Mouse (Mus musculus) frontal cortex, adult 2 months (tissue): ENCODE measurements at regions not wholly inside any gene's neighbourhood (a gene's known extent, or its start where the extent isn't known, plus 50 kb on each side); places are given as distances from the start of the nearest gene placed in this dataset.

Source experiments
- DNase-seq, 2 experiments: peaks; one replicate each; pipeline ENCODE4 v3.0.0; 2022; ENCODE audit warnings: low spot score in 1 of 2; ENCODE audit errors: extremely low spot score in 1 of 2

DNA sequence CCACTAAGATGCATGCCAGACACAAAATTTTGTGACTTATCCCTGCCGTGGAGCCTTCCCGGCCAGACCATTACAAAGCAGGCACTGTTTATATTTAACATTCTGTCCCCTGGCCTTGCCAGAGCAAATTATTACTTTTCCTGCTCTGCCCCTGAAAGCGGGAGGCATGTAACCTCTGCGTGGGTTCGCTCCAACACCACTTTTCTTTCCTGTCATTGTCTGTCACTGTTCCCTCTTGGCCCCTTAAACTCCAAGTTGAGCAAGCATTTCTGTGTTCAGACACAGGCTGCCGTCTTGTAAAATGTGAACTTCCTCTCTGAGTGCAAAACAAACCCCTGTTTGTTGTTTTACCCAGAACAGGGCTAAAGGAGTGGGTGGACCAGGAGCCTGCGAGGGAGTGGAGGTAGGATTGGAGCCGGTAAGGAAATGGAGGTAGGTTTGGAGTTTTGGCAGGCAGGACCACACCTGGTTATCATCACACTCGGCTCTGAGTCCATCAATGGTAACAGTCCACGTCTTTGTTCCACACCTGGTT is 124.2 kb upstream of the Ctnnb1 start:
- no peak for DNase-seq

- DNase-seq, result no peak
Observed at GRCm38 (mm10) chr9:120808741-120809425, 120.1 kb upstream of the Ctnnb1 start.

DNA sequence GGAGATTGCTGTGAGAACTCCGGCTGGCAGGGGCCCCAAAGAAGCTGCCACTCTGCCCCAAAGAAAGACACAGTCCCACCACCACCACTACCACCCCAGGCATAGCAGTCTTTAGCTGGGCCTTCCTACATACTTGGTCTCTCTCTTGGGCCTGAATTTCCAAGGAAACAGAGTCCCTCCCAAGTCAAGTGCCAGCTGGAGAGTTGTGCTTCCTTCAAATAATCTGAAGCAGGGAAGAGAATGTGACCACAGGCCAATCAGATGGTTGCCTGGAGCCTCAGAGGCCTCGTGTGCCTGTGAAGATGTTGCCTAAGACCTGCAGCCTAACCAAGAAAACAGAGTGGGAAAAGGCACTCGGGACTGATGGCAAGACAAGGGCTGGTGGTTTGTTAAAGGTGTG is 117.5 kb upstream of the Ctnnb1 start:
- DNase-seq, result no peak

DNA sequence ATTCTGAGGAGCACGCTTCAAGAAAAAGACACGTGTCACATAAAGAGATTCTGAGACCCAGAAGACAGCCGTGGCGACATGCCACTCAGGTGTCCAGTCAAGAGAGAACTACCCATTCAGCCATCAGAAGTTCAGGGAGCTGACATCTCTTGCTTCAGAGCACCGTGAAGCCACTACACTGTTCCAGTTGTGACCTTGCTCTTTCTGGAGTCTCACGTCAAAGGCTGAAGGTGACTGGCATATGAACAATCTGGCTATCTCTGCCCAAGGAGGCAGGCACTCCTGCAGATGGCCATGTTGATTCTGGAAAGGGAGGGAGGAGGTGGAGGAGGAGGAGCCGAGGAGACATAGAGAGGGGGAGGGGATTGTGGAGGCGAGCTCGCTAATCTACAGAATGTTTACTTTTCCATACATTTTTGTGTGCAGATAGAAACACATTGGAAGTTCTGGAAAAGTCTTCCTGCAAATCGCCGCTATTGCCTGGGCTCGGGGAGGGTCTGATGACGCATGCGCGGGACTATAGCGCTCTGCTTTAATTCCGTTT is 116.3 kb upstream of the Ctnnb1 start:
- DNase-seq, result no peak

DNA sequence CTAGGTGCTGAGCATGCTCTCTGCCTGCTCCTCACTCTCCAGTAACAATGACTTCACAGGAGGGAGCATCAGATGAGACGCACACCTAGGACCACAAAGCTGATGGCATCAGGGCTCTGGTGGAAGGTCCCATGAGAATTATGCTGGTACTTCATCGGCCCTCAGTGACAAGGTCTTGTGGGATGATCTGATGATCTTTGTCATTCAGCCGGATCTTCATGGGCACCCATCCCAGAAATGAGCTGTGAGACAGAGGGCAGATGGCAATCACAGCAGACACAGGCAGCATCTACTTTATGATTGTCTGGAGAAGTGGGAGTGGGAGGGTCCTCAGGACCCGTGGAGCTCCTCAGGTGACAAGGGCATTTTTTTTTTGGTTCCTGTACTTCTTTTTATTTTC is 114.7 kb upstream of the Ctnnb1 start:
- DNase-seq, result no peak

DNA sequence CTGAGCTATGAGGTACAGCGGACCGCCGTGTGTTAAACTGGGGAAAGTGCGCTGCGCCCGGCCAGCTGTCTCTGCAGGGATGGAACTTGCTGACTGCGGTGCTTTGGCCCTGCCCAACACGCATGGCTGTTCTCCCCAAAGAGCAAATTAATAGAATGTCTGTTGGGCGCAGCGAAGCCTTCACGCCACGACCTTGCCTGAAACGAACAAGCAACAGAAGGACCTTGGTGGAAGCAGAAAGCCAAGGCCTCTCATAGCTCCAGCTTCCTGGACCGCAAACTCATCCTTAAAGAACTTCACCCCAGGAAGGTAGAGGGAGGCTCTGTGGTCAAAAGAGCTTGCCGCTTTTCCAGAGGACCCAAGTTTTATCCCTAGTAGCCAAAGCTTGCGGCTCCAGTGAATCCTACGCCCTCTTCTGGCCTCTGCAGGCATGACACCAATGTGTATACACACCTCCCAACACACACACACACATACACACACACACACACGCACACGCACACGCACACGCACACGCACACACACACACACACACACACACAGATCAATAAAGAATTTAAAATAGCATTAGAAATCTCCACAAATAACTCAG is 110.2 kb upstream of the Ctnnb1 start:
- DNase-seq, result no peak

DNA sequence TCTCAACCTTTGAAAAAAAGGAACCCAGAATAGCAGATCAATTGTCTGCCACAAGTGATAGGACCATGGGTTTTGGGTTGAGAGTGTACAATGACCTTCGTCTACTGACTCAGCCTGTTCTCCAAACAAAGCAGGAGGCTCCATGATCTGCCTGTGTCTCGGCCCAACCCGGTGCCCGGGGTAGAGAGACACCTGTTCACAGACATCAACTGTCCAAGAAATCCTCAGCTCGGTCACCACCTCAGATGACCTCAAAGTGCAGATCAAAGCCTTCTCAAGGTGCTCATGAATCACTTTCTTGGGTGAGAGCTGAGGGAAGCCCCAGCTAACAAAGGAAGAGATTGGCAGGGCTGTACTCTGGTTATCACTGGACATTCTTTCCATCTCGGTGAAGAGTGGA is 108.1 kb upstream of the Ctnnb1 start:
- DNase-seq, result no peak

DNA sequence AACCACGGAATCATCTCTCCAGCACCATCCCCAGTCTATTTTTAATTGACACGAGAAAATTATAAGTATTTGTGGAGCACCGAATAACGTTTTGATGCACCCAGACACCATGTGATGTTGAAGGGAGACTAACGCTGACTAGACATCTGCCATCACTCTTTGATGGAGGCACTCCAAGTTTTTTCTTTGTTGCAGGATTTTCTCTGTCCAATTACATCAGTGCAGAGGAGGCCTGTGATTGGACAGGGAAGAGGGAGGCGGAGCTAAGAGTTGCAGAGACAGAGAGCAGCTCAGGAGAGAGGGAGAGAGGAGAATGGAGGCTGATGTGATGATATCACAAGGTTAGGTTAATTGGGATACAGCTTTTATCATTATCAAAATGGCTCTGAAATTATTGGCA is 105.6 kb upstream of the Ctnnb1 start:
- DNase-seq, result no peak

DNA sequence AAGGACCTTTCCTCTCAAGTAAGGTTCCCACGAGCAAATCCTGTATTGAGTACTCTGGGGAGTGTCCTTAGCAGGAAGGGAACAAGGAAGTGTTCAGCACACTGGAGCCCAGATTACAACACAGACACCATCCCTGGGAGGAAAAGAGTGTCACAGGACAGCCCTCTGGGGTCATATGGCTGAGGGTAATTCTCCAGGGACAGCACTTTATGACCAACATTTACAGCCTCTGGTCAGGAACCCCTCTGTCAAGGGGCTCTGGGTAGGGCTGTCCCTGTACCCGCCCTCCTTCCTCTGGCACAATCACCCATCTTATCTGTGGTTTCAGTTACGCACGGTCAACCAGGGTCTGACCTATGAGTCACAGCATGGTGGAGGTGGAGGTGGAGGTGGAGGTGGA is 102.8 kb upstream of the Ctnnb1 start:
- no peak for DNase-seq

- DNase-seq, result peak in 1 of 2 experiments; percentile 56
Observed at GRCm38 (mm10) chr9:120830526-120830925, 98.5 kb upstream of the Ctnnb1 start.

DNA sequence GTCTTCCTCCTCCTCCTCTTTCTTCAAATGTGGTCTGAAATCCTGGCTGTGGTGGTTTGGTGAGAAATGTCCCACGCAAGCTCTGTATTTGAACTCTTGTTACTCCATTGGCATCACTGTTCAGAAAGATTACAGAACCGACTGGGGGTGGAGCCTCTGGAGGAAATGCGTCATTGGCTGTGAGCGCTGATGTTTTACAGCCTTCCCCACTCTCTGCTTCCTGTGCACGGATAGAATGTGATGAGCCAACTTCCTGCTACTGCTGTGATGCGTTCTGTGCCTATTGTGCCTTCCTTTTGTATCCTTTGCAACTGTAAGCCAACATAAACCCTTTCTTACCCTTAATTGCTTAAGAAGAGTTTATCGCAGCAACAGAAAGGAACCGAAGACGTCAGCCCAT is 94.8 kb upstream of the Ctnnb1 start:
- no peak for DNase-seq

DNA sequence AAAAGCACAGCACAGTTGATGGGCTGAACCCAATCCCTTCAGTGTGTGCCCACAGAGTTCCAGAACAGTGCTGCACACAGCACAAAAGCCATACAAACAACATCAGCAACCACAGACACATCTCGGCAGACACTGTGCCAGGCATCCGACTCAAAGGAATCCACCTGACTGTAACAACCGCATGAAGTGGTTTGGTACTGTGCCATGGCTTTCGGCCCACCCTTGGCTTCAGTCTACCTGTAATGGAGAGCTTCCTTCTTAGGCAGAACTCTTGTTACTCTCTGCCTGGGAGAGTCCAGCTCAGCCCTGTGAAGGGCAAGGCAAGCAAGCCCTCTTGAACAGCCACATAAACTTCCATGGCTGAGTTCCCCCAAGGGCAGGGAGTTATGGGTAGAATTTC is 93.4 kb upstream of the Ctnnb1 start:
- no peak for DNase-seq

GRCm38 (mm10) chr9:120837431-120838150 is 91.4 kb upstream of the Ctnnb1 start:
- DNase-seq, result peak in 1 of 2 experiments; percentile 47

DNA sequence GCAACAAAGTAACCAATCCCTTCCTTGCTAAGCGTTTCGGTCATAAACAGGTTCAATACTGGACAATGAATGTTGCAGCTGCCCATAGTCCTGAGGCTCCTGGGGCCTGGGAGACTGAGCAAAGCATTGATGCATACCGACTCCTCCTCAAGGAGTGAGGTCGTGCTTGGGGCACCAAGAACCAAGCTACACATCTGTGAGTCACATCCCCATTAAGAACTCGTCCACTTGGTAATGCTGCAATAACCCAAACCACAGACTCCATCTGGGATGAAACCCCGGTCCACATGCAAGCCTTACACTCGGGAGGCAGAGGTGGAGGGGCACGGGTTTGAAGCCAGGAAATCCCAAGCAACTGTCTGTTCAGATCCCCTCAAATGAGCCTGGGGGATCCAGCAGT is 85.3 kb upstream of the Ctnnb1 start:
- no peak for DNase-seq

GRCm38 (mm10) chr9:120845538-120845937 is 83.5 kb upstream of the Ctnnb1 start:
- DNase-seq, result peak; percentile 51 to 67

DNA sequence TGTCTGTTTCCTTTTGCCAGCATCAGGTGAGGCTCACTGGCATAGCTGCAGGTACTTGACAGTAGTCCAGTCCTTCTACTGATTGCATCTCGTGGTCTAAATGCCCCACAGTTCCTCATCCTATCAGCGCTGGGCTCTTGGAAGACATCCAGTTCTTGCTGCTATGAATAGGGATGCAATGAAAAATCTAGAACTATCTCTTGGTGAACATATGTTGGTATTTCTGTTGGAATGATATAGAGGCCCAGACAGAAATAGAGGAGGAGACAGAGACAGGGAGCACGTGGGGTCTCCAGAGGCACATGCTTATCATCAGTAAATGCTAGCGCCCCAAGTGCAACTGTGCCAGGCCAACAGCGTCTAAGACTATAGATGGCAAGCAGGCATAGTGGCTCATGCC is 81.4 kb upstream of the Ctnnb1 start:
- peak; percentile 32 to 54 for DNase-seq

DNA sequence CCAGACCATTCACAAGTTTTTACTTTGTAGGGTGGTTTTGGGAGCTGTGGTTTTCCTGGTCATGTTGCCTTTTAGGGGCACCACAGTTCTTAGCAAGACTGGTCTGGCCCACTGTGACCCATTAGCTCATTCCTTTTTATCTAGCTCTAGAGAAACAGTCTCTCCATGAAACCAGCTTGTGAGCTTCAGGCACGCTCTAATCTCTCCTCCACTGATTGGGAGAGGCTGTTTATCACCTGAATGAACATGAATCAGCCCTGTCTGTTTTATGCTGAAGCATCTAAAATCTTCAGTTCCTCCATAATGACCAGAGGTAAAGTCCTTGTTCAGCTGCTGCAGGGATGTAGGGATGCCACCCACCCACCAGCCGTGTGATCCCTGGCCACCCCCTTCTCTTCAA is 80.1 kb upstream of the Ctnnb1 start:
- DNase-seq, result no peak

GRCm38 (mm10) chr9:120850092-120850491 is 78.9 kb upstream of the Ctnnb1 start:
- no peak for DNase-seq

- no peak for DNase-seq
Observed at GRCm38 (mm10) chr9:120851914-120852313, 77.1 kb upstream of the Ctnnb1 start.

GRCm38 (mm10) chr9:120852572-120852971 is 76.4 kb upstream of the Ctnnb1 start:
- no peak for DNase-seq

DNA sequence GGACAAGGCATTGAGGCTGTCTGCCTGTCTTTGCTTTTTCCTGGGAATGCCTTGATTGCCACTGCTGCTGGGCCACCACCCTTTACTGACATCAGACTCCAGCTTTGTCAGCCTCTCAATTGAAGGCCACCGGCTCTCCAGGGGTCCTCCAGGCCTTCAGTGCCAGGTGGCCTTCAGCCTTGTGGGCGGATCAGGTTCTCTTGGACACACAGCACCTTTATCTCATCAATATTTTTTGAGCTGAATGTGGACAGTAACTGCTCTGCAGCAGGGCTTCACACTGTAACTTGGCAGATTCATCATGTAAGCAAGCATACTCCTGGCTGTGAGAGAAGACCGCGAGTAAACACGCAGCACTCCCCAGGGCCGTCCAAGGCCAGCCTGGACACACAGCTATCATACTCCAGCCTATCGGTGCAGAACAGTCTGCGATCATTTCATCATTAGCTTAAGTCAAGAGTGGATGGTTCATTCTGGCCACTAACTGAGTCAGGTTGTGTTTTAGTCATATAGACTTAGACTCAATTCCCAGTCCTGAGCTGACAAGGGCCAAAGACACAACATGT is 75.9 kb upstream of the Ctnnb1 start:
- no peak for DNase-seq
